In the genomic region with DNA sequence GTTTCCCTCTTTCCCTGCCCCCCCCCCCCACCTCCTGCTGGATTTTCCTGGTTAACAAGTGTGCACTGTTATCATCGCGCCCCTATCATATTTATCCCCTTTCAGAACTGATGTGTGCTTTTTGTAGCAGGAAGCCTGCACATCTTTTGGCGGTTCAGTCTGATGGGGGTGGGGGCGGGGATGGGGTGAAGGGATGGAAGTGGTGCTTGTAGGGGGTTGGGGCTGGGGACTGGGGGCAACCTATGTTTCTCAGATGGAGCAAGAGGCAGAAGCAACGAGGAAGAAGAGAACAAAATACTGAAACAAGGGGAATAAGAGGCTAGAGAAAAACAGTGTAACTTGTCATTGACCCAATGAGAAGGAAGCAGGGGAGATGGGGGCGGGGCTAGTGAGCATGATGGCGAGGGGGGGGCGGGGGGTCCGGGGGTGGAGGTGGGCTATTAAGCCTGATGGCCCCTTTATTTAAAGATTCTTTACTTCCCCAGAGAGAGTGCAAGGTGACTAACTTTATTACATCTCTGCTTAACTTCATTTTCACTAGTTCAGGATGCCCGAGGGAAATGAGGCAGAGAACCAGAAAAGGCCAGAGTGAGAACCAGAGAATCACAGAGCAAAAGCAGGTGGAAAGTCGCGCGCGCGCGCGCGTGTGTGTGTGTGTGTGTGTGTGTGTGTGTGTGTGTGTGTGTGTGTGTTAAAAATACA, we compare ENCODE assay signal across 11 mouse cellular contexts. TPM values are rescaled to one million over a fixed set of nuclear protein-coding genes. Genes with fewer than 3 reads are reported as not detected.
DNase-seq lines count a peak whose midpoint lies in the region; ATAC-seq lines count a peak whose summit lies in the region.
"Had no signal": no experiment of that assay in that cellular context is flagged by ENCODE, and none has a peak within 500 bp of the region (broad histone marks: within the 10 kb centered on the region; RNA-seq: fewer than 3 reads in every experiment).

No protein-coding gene starts in this region.

- no peak overlapping the region for H3K27ac ChIP-seq in heart, embryonic 15.5 days
- H3K27ac ChIP-seq in forebrain, embryonic 10.5 days: peak overlapping the region; percentile 90
- no peak overlapping the region for H3K27ac ChIP-seq in intestine, embryonic 15.5 days

- peaks cover 27% of the 10 kb centered on the region for H3K4me1 ChIP-seq in heart, embryonic 15.5 days (replicated peaks)
- peaks cover 79% of the 10 kb centered on the region for H3K4me1 ChIP-seq in forebrain, embryonic 10.5 days
- H3K4me1 ChIP-seq in intestine, embryonic 15.5 days (replicated peaks): 0 out of 2 replicates have a peak, but pooled peaks cover 8% of the 10 kb centered on the region

- ATAC-seq in heart, embryonic 15.5 days (replicated peaks; ENCODE audit: insufficient number of reproducible peaks, insufficient read depth, low FRiP score, low read depth): no peak
- ATAC-seq in intestine, embryonic 15.5 days: peak; percentile 31; the same call in 1 of the 2 replicates

- no peaks in the 10 kb centered on the region for H3K9me3 ChIP-seq in heart, embryonic 15.5 days (replicated peaks)
- H3K9me3 ChIP-seq in forebrain, embryonic 10.5 days: peaks cover 1% of the 10 kb centered on the region; the same call in 1 of the 2 replicates
- H3K9me3 ChIP-seq in intestine, embryonic 15.5 days: no peaks in the 10 kb centered on the region

- whole genome bisulfite sequencing in heart, embryonic 15.5 days: 8% methylated on average over 18 of the region's 18 CpGs
- WGBS in forebrain, embryonic 10.5 days: 1% methylated on average over 18 of the region's 18 CpGs
- 9% methylated on average over 18 of the region's 18 CpGs for WGBS in intestine, embryonic 15.5 days

- H3K36me3 ChIP-seq in heart, embryonic 15.5 days: no peaks in the 10 kb centered on the region
- no peaks in the 10 kb centered on the region for H3K36me3 ChIP-seq in forebrain, embryonic 10.5 days (replicated peaks)
- H3K36me3 ChIP-seq in intestine, embryonic 15.5 days: no peaks in the 10 kb centered on the region

- intact Hi-C loops in heart, postnatal 36 days (cut with DNase I): no loop called here

- no peaks in the 10 kb centered on the region for H3K27me3 ChIP-seq in heart, embryonic 15.5 days
- peaks cover 9% of the 10 kb centered on the region; the same call in 1 of the 2 replicates for H3K27me3 ChIP-seq in forebrain, embryonic 10.5 days (ENCODE audit: poor library complexity, severe bottlenecking)
- no peaks in the 10 kb centered on the region for H3K27me3 ChIP-seq in intestine, embryonic 15.5 days (replicated peaks)

- H3K9ac ChIP-seq in heart, embryonic 15.5 days: no peak overlapping the region
- no peak overlapping the region for H3K9ac ChIP-seq in intestine, embryonic 15.5 days

- peak overlapping the region; percentile 47 for H3K4me2 ChIP-seq in heart, embryonic 15.5 days
- peak overlapping the region; percentile 24 for H3K4me2 ChIP-seq in intestine, embryonic 15.5 days (replicated peaks)

- peak overlapping the region; percentile 8; the same call in 1 of the 2 replicates for H3K4me3 ChIP-seq in heart, embryonic 15.5 days
- H3K4me3 ChIP-seq in forebrain, embryonic 10.5 days: peak overlapping the region; percentile 43
- no peak overlapping the region for H3K4me3 ChIP-seq in intestine, embryonic 15.5 days (replicated peaks)

- no peak for DNase-seq in heart, postnatal 36 days
- DNase-seq in forebrain, embryonic 10.5 days (ENCODE audit: extremely low spot score, low spot score): peak; percentile 87
- DNase-seq in neural tube, embryonic 10.5 days (ENCODE audit: extremely low spot score, low spot score): peak; percentile 69
- no peak for DNase-seq in natural killer cell, adult 2 months (ENCODE audit: low spot score in 2 of 2)
- DNase-seq in right cerebral cortex, postnatal 14 days: no peak
- DNase-seq in right cerebral cortex, postnatal 36 days (ENCODE audit: low spot score in 2 of 2): no peak
- DNase-seq: adrenal gland, postnatal 10 days; kidney, postnatal 10 days; lung, postnatal 36 days had no signal

RNA-seq across cellular contexts. Expression of a gene that starts 36.2 kb away (rescaled TPM):
- polyA plus RNA-seq in heart, embryonic 15.5 days (2015; fragmentation: Nextera tagmentation; extraction: Ambion mirVana): 3.7 and 4.5 TPM in 2 replicates
- 1 to 10 TPM; 5.1 to 5.7 TPM for total RNA-seq in heart, postnatal 36 days (2021)
- 15.4 and 17.1 TPM in 2 replicates for polyA plus RNA-seq in forebrain, embryonic 10.5 days (2016; fragmentation: Nextera tagmentation; extraction: Ambion mirVana)
- 7.6 and 8.2 TPM in 2 replicates for polyA plus RNA-seq in intestine, embryonic 15.5 days (2015; fragmentation: Nextera tagmentation; extraction: Ambion mirVana)

RNA-seq across cellular contexts. Expression of a gene that starts 58.3 kb away (rescaled TPM):
- 19.1 and 21.3 TPM in 2 replicates for polyA plus RNA-seq in heart, embryonic 15.5 days (2015; fragmentation: Nextera tagmentation; extraction: Ambion mirVana)
- total RNA-seq in heart, postnatal 36 days (2021): 10 to 100 TPM; 10.1 to 10.2 TPM
- 31.9 and 32.4 TPM in 2 replicates for polyA plus RNA-seq in forebrain, embryonic 10.5 days (2016; fragmentation: Nextera tagmentation; extraction: Ambion mirVana)
- 30.0 and 35.0 TPM in 2 replicates for polyA plus RNA-seq in intestine, embryonic 15.5 days (2015; fragmentation: Nextera tagmentation; extraction: Ambion mirVana)

Comparison
In these comparisons a context has a peak if more than half of its experiments do, and no peak if none do; other contexts are left out.
1. DNase-seq: peak in forebrain, embryonic 10.5 days (single experiment) and neural tube, embryonic 10.5 days (single experiment); none in heart, postnatal 36 days (0 of 2), natural killer cell, adult 2 months (0 of 2), right cerebral cortex, postnatal 14 days (single experiment) and right cerebral cortex, postnatal 36 days (0 of 2).